Mouse (Mus musculus): ENCODE results near the gene Shroom1.

GRCm38 (mm10) chr11:53496946-53497345 is 39.9 kb downstream of the Shroom1 start:
- TF ChIP-seq POLR2A (IDR thresholded peaks at IDR 0.05; ENCODE audit: insufficient read depth, low read depth, low read length) (no peak), EP300 (IDR thresholded peaks at IDR 0.05; ENCODE audit: insufficient read depth, low read depth, low read length) (no peak)

All from heart, adult 2 months (tissue).